Mouse (Mus musculus) MEL (cell line): ENCODE data around the gene Fat3. TPM values are rescaled to one million over a fixed set of nuclear protein-coding genes. Genes with fewer than 3 reads are reported as not detected.

Experiments used
- DNase-seq: peaks from one replicate; pipeline ENCODE4 v3.0.0; 2011; ENCODE audit warnings: low read depth, low spot score
- H3K27ac ChIP-seq: 2 replicates; pipeline ENCODE4 v1.5.1; 2012; ENCODE audit warnings: low read depth, mild to moderate bottlenecking, control low read depth, low read length, moderate library complexity; ENCODE audit not compliant: control insufficient read depth
- H3K27me3 ChIP-seq, 2 experiments: fragments of 150-350 bp in 1 of 2; sonication (generic) in 1 of 2; 2 replicates each; pipeline ENCODE4 v1.6.1; 2012; ENCODE audit warnings: low read length in 2 of 2, mild to moderate bottlenecking in 2 of 2, improper control_type of control experiment in 1 of 2, moderate library complexity in 1 of 2; ENCODE audit not compliant: insufficient read depth in 2 of 2, control insufficient read depth in 1 of 2
- H3K36me3 ChIP-seq, 2 experiments: 2 replicates each; pipeline ENCODE4 v1.6.1; 2012 to 2014; ENCODE audit warnings: low read length in 2 of 2, improper control_type of control experiment in 1 of 2, inconsistent platforms in 1 of 2, mild to moderate bottlenecking in 1 of 2; ENCODE audit not compliant: insufficient read depth in 2 of 2, control insufficient read depth in 1 of 2
- H3K4me1 ChIP-seq, 2 experiments: fragments of 150-350 bp in 1 of 2; sonication (generic) in 1 of 2; 2 replicates each; pipeline ENCODE4 v1.6.1; 2012; ENCODE audit warnings: low read length in 2 of 2, improper control_type of control experiment in 1 of 2, mild to moderate bottlenecking in 1 of 2; ENCODE audit not compliant: insufficient read depth in 2 of 2, control insufficient read depth in 1 of 2
- H3K4me3 ChIP-seq, 2 experiments: fragments of 150-350 bp in 1 of 2; sonication (generic) in 1 of 2; 2 replicates each; pipeline ENCODE4 v1.5.1; 2012; ENCODE audit warnings: low read depth in 2 of 2, low read length in 2 of 2, mild to moderate bottlenecking in 2 of 2, moderate library complexity in 2 of 2, control low read depth in 1 of 2, improper control_type of control experiment in 1 of 2; ENCODE audit not compliant: control insufficient read depth in 1 of 2, insufficient read depth in 1 of 2
- H3K79me2 ChIP-seq: 2 replicates; pipeline ENCODE4 v1.6.1; 2012; ENCODE audit warnings: mild to moderate bottlenecking, low read length, moderate library complexity; ENCODE audit not compliant: control insufficient read depth, poor library complexity, insufficient read depth
- H3K9ac ChIP-seq: 2 replicates; pipeline ENCODE4 v1.6.1; 2012; ENCODE audit warnings: low read depth, mild to moderate bottlenecking, control low read depth, low read length, moderate library complexity; ENCODE audit not compliant: control insufficient read depth, poor library complexity, severe bottlenecking
- H3K9me3 ChIP-seq: fragments of 150-350 bp; sonication (generic); replicated peaks from 2 replicates; pipeline ENCODE4 v1.6.1; 2012; ENCODE audit warnings: mild to moderate bottlenecking, low read length, improper control_type of control experiment, moderate library complexity; ENCODE audit not compliant: insufficient read depth
- CHD1 ChIP-seq: IDR thresholded peaks from 2 replicates; pipeline ENCODE4 v1.6.1; 2012; ENCODE audit warnings: low read depth, mild to moderate bottlenecking, inconsistent platforms, low read length, improper control_type of control experiment
- EP300 ChIP-seq, 2 experiments: IDR thresholded peaks; 2 replicates each; pipeline ENCODE4 v1.6.1; 2011; ENCODE audit warnings: improper control_type of control experiment in 2 of 2, low read length in 2 of 2, low read depth in 1 of 2, mild to moderate bottlenecking in 1 of 2
- GABPA ChIP-seq: IDR thresholded peaks from 2 replicates; pipeline ENCODE4 v1.6.1; 2012; ENCODE audit warnings: low read depth, mild to moderate bottlenecking, inconsistent platforms, low read length, improper control_type of control experiment, moderate library complexity
- JUND ChIP-seq: IDR thresholded peaks from 2 replicates; pipeline ENCODE4 v1.6.1; 2011; ENCODE audit warnings: low read depth, mild to moderate bottlenecking, improper control_type of control experiment, low read length
- MAFK ChIP-seq: IDR thresholded peaks from 2 replicates; pipeline ENCODE4 v1.6.1; 2011; ENCODE audit warnings: low read depth, mild to moderate bottlenecking, low read length, improper control_type of control experiment, borderline replicate concordance
- MAX ChIP-seq: IDR thresholded peaks from 2 replicates; pipeline ENCODE4 v1.6.1; 2011; ENCODE audit warnings: low read length, improper control_type of control experiment
- MAZ ChIP-seq: IDR thresholded peaks from 2 replicates; pipeline ENCODE4 v1.6.1; 2012; ENCODE audit warnings: low read depth, mild to moderate bottlenecking, inconsistent platforms, low read length, improper control_type of control experiment
- MEF2A ChIP-seq: IDR thresholded peaks from 2 replicates; pipeline ENCODE4 v1.6.1; 2014; ENCODE audit warnings: low read depth, mild to moderate bottlenecking, inconsistent platforms, low read length, improper control_type of control experiment; ENCODE audit not compliant: poor library complexity, insufficient replicate concordance, severe bottlenecking; ENCODE audit errors: extremely low read depth
- MXI1 ChIP-seq: IDR thresholded peaks from 2 replicates; pipeline ENCODE4 v1.6.1; 2011; ENCODE audit warnings: mild to moderate bottlenecking, low read depth, low read length, improper control_type of control experiment
- MYB ChIP-seq: IDR thresholded peaks from 2 replicates; pipeline ENCODE4 v1.6.1; 2011; ENCODE audit warnings: mild to moderate bottlenecking, low read depth, low read length, improper control_type of control experiment
- MYC ChIP-seq: IDR thresholded peaks from 2 replicates; pipeline ENCODE4 v1.6.1; 2011; ENCODE audit warnings: low read depth, mild to moderate bottlenecking, low read length, improper control_type of control experiment, moderate library complexity
- NELFE ChIP-seq: IDR thresholded peaks from 2 replicates; pipeline ENCODE4 v1.6.1; 2011; ENCODE audit warnings: low read depth, low read length, improper control_type of control experiment
- SIN3A ChIP-seq: IDR thresholded peaks from 2 replicates; pipeline ENCODE4 v1.6.1; 2012; ENCODE audit warnings: low read length, improper control_type of control experiment, inconsistent platforms
- SMC3 ChIP-seq: IDR thresholded peaks from 2 replicates; pipeline ENCODE4 v1.6.1; 2011; ENCODE audit warnings: low read depth, low read length, improper control_type of control experiment
- TAL1 ChIP-seq: IDR thresholded peaks from 2 replicates; pipeline ENCODE4 v1.6.1; 2012; ENCODE audit warnings: mild to moderate bottlenecking, inconsistent platforms, low read length, moderate library complexity, mixed read lengths
- TCF12 ChIP-seq: IDR thresholded peaks from 2 replicates; pipeline ENCODE4 v1.6.1; 2014; ENCODE audit warnings: low read depth, mild to moderate bottlenecking, inconsistent platforms, low read length, improper control_type of control experiment, moderate library complexity
- UBTF ChIP-seq: IDR thresholded peaks from 2 replicates; pipeline ENCODE4 v1.6.1; 2012; ENCODE audit warnings: low read depth, mild to moderate bottlenecking, inconsistent platforms, low read length, improper control_type of control experiment, moderate library complexity, borderline replicate concordance; ENCODE audit not compliant: insufficient read depth
- USF2 ChIP-seq, 2 experiments: IDR thresholded peaks; 2 replicates each; pipeline ENCODE4 v1.6.1; 2011 to 2012; ENCODE audit warnings: improper control_type of control experiment in 2 of 2, low read length in 2 of 2, borderline replicate concordance in 1 of 2, inconsistent platforms in 1 of 2, low read depth in 1 of 2, mild to moderate bottlenecking in 1 of 2; ENCODE audit not compliant: insufficient read depth in 1 of 2
- ZC3H11A ChIP-seq: IDR thresholded peaks from 2 replicates; pipeline ENCODE4 v1.6.1; 2012; ENCODE audit warnings: low read depth, mild to moderate bottlenecking, inconsistent platforms, low read length, improper control_type of control experiment
- ZKSCAN1 ChIP-seq: IDR thresholded peaks from 2 replicates; pipeline ENCODE4 v1.6.1; 2012; ENCODE audit warnings: low read depth, mild to moderate bottlenecking, inconsistent platforms, low read length, improper control_type of control experiment, moderate library complexity
- polyA plus RNA-seq, 2 experiments: library from polyadenylated mRNA; stranded (reverse) in 1 of 2; unstranded in 1 of 2; fragments of >175 nt in 1 of 2; fragments of >200 nt in 1 of 2; gene quantifications; 2 replicates each; pipeline versions ENCODE4 v1.2.1 to v1.2.4; 2012; ENCODE audit warnings: low replicate concordance in 2 of 2, low read depth in 1 of 2; ENCODE audit not compliant: insufficient read length in 2 of 2, insufficient read depth in 1 of 2, missing spikeins in 1 of 2
- total RNA-seq: library from RNA; depleted of rRNA; stranded (reverse); fragments of 300-350 nt; gene quantifications from 2 replicates; pipeline ENCODE4 v1.2.3, GENCODE M21; 2012

Gene Fat3
- total and polyA plus RNA-seq, 3 experiments, result 1.5 to 1.8 TPM; not detected in 1

DNA sequence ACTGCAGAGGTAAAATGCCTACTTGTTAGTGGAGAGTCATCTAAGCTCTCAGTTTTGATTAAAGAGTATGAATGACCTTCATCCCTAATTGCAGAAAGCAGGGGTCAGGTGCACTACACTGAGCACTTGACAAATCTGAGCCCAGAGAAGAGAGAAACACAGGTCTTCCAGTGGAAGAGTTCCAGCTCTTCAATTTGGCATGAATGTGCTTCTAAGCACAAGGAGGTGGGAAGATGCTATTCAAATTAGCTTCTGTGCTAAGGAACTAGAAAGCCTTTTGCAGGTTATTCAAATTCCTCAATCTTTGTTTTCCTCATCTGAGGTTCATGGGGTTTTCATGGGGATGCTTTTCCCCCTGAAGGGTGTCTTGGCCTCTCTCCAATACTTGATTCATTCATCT, 194.9 kb downstream of the Fat3 start:
- no peak for DNase-seq
- TF ChIP-seq MAX (no peak), ZKSCAN1 (no peak), MYC (no peak), UBTF (no peak), USF2 (IDR thresholded peaks at IDR 0.05; ENCODE audit: borderline replicate concordance in 1 of 2, insufficient read depth in 1 of 2, low read depth in 1 of 2, low read length in 2 of 2) (no peak), MXI1 (no peak), SMC3 (no peak), MAFK (no peak), TAL1 (no peak), EP300 (IDR thresholded peaks at IDR 0.05; ENCODE audit: low read depth in 1 of 2, low read length in 2 of 2) (no peak), JUND (no peak)
- Histone ChIP-seq H3K27me3 (no peaks in the 10 kb centered on the region), H3K27ac (no peak overlapping the region), H3K9ac (no peak overlapping the region), H3K79me2 (no peaks in the 10 kb centered on the region), H3K4me3 (no peak overlapping the region), H3K36me3 (no peaks in the 10 kb centered on the region), H3K4me1 (no peaks in the 10 kb centered on the region), H3K9me3 (no peaks in the 10 kb centered on the region)

DNA sequence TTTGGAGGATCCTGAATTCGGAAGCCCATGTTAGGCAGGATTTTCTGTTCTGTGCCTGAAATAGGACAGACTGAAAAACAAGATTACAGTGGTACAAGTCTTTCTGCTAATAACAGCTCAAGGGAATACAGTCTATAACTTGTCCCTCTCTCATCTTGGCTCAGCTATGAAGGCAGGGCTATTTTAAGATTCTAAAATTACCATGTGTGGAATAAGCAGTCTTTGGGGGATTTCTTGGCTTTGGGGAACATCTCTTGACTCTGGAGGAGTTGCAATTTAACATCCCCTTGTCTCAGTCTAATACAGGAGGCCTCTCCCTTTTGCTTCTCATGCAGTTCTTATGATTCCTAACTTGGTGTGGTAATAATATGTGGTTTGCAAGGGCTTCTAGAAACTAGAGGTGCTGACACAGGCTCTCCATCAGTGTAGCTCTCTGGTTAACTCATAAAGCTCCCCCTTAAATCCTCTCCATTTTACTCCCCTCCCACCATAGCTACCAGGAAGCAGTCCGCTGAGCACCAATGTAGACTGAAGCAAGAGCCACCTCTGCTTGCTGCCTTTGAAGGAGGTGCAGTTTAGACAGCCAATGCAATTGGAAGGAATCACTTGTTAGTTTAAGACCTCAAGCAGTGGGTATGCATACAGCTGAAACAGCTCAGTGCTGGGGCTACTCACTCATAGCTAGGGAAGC, 195.5 kb downstream of the Fat3 start:
- no peak overlapping the region for H3K4me3 ChIP-seq
- no peaks in the 10 kb centered on the region for H3K27me3 ChIP-seq
- no peak for TF ChIP-seq GABPA
- TF ChIP-seq MEF2A, result no peak
- no peak for TF ChIP-seq TCF12
- TF ChIP-seq CHD1, result no peak
- TF ChIP-seq MAZ, result no peak
- no peak for TF ChIP-seq MYB
- no peak for TF ChIP-seq EP300 (IDR thresholded peaks at IDR 0.05; ENCODE audit: low read depth in 1 of 2, low read length in 2 of 2)
- no peak for TF ChIP-seq ZKSCAN1
- TF ChIP-seq MAX, result no peak
- no peak for TF ChIP-seq SIN3A
- TF ChIP-seq NELFE, result no peak
- no peak for TF ChIP-seq ZC3H11A
- TF ChIP-seq, all 39 proteins: peak for 0
- H3K4me1 ChIP-seq, result no peaks in the 10 kb centered on the region
- no peak overlapping the region for H3K27ac ChIP-seq
- no peak for DNase-seq
- no peaks in the 10 kb centered on the region for H3K36me3 ChIP-seq
- no peak overlapping the region for H3K9ac ChIP-seq
- no peaks in the 10 kb centered on the region for H3K79me2 ChIP-seq
- H3K9me3 ChIP-seq, result no peaks in the 10 kb centered on the region
